Mouse (Mus musculus) regulatory T cell (primary cell): ENCODE results near the gene Tmeff2.

Experiments used
- in situ Hi-C: fragments of 300-600 bp; cut with MboI, MseI; formaldehyde crosslinking; loops from one replicate; pipeline ENCODE4 v1.15.1; 2025; ENCODE audit warnings: high pct_unique_total_duplicates

Tmeff2 gene

GRCm38 (mm10) chr1:51199088-51199830 lies 298.8 kb downstream of the Tmeff2 start:
- in situ Hi-C loops: no loop called here

GRCm38 (mm10) chr1:51199954-51200353 lies 299.5 kb downstream of the Tmeff2 start:
- in situ Hi-C loops: no loop called here

GRCm38 (mm10) chr1:51215631-51216030 lies 315.2 kb downstream of the Tmeff2 start:
- in situ Hi-C loops: no loop called here

GRCm38 (mm10) chr1:51216292-51217050 lies 316.0 kb downstream of the Tmeff2 start:
- in situ Hi-C loops: no loop called here

GRCm38 (mm10) chr1:51217227-51217626 lies 316.8 kb downstream of the Tmeff2 start:
- in situ Hi-C loops: no loop called here

- in situ Hi-C loops: loop anchor here (10.0 kb wide), 1 partner anchor 260 kb away; no protein-coding TSS in a partner anchor
These were observed 324.7 kb downstream of the Tmeff2 start for GRCm38 (mm10) chr1:51225156-51225555.
